In genomic region chr8:71728826-71729620, GRCm38 (mm10) we compare ENCODE assay signal across 7 mouse cellular contexts. TPM values are rescaled to one million over a fixed set of nuclear protein-coding genes. Genes with fewer than 3 reads are reported as not detected.
DNase-seq lines count a peak whose midpoint lies in the region; ATAC-seq lines count a peak whose summit lies in the region.

No protein-coding gene starts in this region.

- H3K9me3 ChIP-seq in hindbrain, embryonic 16.5 days (ENCODE audit: control insufficient read depth, low read length) = no peaks in the 10 kb centered on the region
- no peaks in the 10 kb centered on the region for H3K9me3 ChIP-seq in midbrain, embryonic 13.5 days

- intact Hi-C loops in left cerebral cortex, postnatal 4 days (cut with DNase I) = no loop called here

- WGBS in hindbrain, embryonic 16.5 days = 4% methylated on average over 16 of the region's 16 CpGs
- 5% methylated on average over 14 of the region's 16 CpGs for WGBS in midbrain, embryonic 13.5 days

- H3K4me1 ChIP-seq in hindbrain, embryonic 16.5 days (ENCODE audit: control insufficient read depth, insufficient read depth, low read depth, low read length) = peaks cover 9% of the 10 kb centered on the region
- H3K4me1 ChIP-seq in midbrain, embryonic 13.5 days (replicated peaks) = peaks cover 29% of the 10 kb centered on the region

- peak overlapping the region; percentile 82 for H3K4me2 ChIP-seq in hindbrain, embryonic 16.5 days (ENCODE audit: low read length)
- peak overlapping the region; percentile 59 for H3K4me2 ChIP-seq in midbrain, embryonic 13.5 days (replicated peaks)

- peak; percentile 48 for ATAC-seq in hindbrain, embryonic 16.5 days
- ATAC-seq in midbrain, embryonic 13.5 days = peak; percentile 16

- peak overlapping the region; percentile 49 for H3K4me3 ChIP-seq in hindbrain, embryonic 16.5 days (ENCODE audit: low read length)
- peak overlapping the region; percentile 31 for H3K4me3 ChIP-seq in midbrain, embryonic 13.5 days (replicated peaks)

- no peaks in the 10 kb centered on the region for H3K36me3 ChIP-seq in hindbrain, embryonic 16.5 days (ENCODE audit: control insufficient read depth, insufficient read depth, low read length)
- no peaks in the 10 kb centered on the region for H3K36me3 ChIP-seq in midbrain, embryonic 13.5 days

- H3K9ac ChIP-seq in hindbrain, embryonic 16.5 days (ENCODE audit: low read depth, low read length) = peak overlapping the region; percentile 72
- peak overlapping the region; percentile 44 for H3K9ac ChIP-seq in midbrain, embryonic 13.5 days (replicated peaks)

- H3K27me3 ChIP-seq in hindbrain, embryonic 16.5 days (replicated peaks; ENCODE audit: control insufficient read depth, insufficient read depth, low read length) = no peaks in the 10 kb centered on the region
- no peaks in the 10 kb centered on the region; the same call in 1 of the 2 replicates for H3K27me3 ChIP-seq in midbrain, embryonic 13.5 days

- peak; percentile 54 for DNase-seq in retina, postnatal 1 day
- no peak for DNase-seq in retina, embryonic 14.5 days (ENCODE audit: low spot score)
- DNase-seq in embryo, embryonic 10 days (ENCODE audit: low spot score) = peak; percentile 57
- no peak for DNase-seq in left cerebral cortex, postnatal 4 days
- DNase-seq in left cerebral cortex, adult 8-10 months (ENCODE audit: low spot score in 2 of 2) = no peak

- H3K27ac ChIP-seq in hindbrain, embryonic 16.5 days (ENCODE audit: low read depth, low read length) = peak overlapping the region; percentile 85
- peak overlapping the region; percentile 66 for H3K27ac ChIP-seq in midbrain, embryonic 13.5 days

RNA-seq across cellular contexts. Expression of gene Fcho1, which starts 3.5 kb away (rescaled TPM):
- polyA plus RNA-seq in hindbrain, embryonic 16.5 days (2015; fragmentation: Nextera tagmentation; extraction: Ambion mirVana) = 78.6 and 89.5 TPM in 2 replicates
- 63.9 and 65.5 TPM in 2 replicates for polyA plus RNA-seq in midbrain, embryonic 13.5 days (2015; fragmentation: Nextera tagmentation; extraction: Ambion mirVana)
- total RNA-seq in left cerebral cortex, postnatal 4 days (2021) = 100 to 1,000 TPM; 153 to 162 TPM
- 100 to 1,000 TPM; 150 to 181 (median 159) TPM for total RNA-seq in left cerebral cortex, adult 8-10 months (2022)

RNA-seq across cellular contexts. Expression of gene B3gnt3, which starts 27.4 kb away (rescaled TPM):
- polyA plus RNA-seq in hindbrain, embryonic 16.5 days (2015; fragmentation: Nextera tagmentation; extraction: Ambion mirVana) = 0.44 and 0.62 TPM in 2 replicates
- 0.28 and 0.31 TPM in 2 replicates for polyA plus RNA-seq in midbrain, embryonic 13.5 days (2015; fragmentation: Nextera tagmentation; extraction: Ambion mirVana)
- under 1 TPM; 0.22 to 0.36 TPM for total RNA-seq in left cerebral cortex, postnatal 4 days (2021)
- under 1 TPM; 0.41 to 0.88 (median 0.70) TPM for total RNA-seq in left cerebral cortex, adult 8-10 months (2022)

RNA-seq across cellular contexts. Expression of gene Insl3, which starts 40.0 kb away (rescaled TPM):
- 1.2 and 1.5 TPM in 2 replicates for polyA plus RNA-seq in hindbrain, embryonic 16.5 days (2015; fragmentation: Nextera tagmentation; extraction: Ambion mirVana)
- polyA plus RNA-seq in midbrain, embryonic 13.5 days (2015; fragmentation: Nextera tagmentation; extraction: Ambion mirVana) = 0.70 and 0.79 TPM in 2 replicates
- 1 to 10 TPM in 1 of 2 experiments, under 1 TPM in 1; 0.70 to 1.6 TPM for total RNA-seq in left cerebral cortex, postnatal 4 days (2021)
- total RNA-seq in left cerebral cortex, adult 8-10 months (2022) = 1 to 10 TPM; 1.4 to 3.2 (median 2.1) TPM

RNA-seq across cellular contexts. Expression of gene Jak3, which starts 52.9 kb away (rescaled TPM):
- polyA plus RNA-seq in hindbrain, embryonic 16.5 days (2015; fragmentation: Nextera tagmentation; extraction: Ambion mirVana) = 7.3 and 8.1 TPM in 2 replicates
- 2.5 and 2.7 TPM in 2 replicates for polyA plus RNA-seq in midbrain, embryonic 13.5 days (2015; fragmentation: Nextera tagmentation; extraction: Ambion mirVana)
- total RNA-seq in left cerebral cortex, postnatal 4 days (2021) = 1 to 10 TPM; 4.5 to 5.5 TPM
- 1 to 10 TPM; 4.4 to 7.3 (median 6.1) TPM for total RNA-seq in left cerebral cortex, adult 8-10 months (2022)

RNA-seq across cellular contexts. Expression of gene Unc13a, which starts 57.5 kb away (rescaled TPM):
- polyA plus RNA-seq in hindbrain, embryonic 16.5 days (2015; fragmentation: Nextera tagmentation; extraction: Ambion mirVana) = 22.4 and 23.1 TPM in 2 replicates
- polyA plus RNA-seq in midbrain, embryonic 13.5 days (2015; fragmentation: Nextera tagmentation; extraction: Ambion mirVana) = 17.1 and 18.5 TPM in 2 replicates
- 100 to 1,000 TPM; 204 to 221 TPM for total RNA-seq in left cerebral cortex, postnatal 4 days (2021)
- 100 to 1,000 TPM; 237 to 269 (median 246) TPM for total RNA-seq in left cerebral cortex, adult 8-10 months (2022)

Comparison
In these comparisons a context has a peak if more than half of its experiments do, and no peak if none do; other contexts are left out.
1. DNase-seq: peak in retina, postnatal 1 day (single experiment) and embryo, embryonic 10 days (single experiment); none in retina, embryonic 14.5 days (single experiment), left cerebral cortex, postnatal 4 days (single experiment) and left cerebral cortex, adult 8-10 months (0 of 2).